Mouse (Mus musculus) urinary bladder, postnatal 25 days (tissue): Measurements from ENCODE around the gene Prcp.

Experiments
- DNase-seq: peaks from one replicate; pipeline ENCODE4 v3.0.0; 2022; ENCODE audit warnings: low spot score

Prcp gene

GRCm38 (mm10) chr7:92874116-92874675, at the start of gene Prcp, which contains the start of gene Ddias:
TSS of gene Prcp (plus strand) at chr7:92874470.
TSS of gene Ddias (minus strand) at chr7:92874247.
- peak; percentile 97 for DNase-seq

DNA sequence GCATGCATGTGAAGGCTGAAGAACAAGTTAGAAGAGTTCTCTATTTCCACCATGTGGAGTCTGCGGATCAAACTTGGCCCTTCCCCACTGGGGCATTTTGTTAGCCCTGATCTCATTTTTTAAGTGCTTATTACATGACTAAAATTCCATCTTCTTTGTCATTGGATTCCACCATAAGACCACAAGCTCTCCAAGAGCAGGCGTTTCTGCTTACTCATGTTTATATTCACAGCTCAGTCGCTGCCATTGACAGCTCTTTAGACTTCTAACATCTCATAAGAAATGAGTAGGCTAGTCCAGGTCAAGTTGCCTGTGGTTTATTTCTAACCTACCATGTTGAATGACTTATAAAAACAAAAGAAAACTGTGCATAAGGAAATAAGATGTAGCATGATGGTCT, 48.0 kb upstream of the Prcp start:
- no peak for DNase-seq

DNA sequence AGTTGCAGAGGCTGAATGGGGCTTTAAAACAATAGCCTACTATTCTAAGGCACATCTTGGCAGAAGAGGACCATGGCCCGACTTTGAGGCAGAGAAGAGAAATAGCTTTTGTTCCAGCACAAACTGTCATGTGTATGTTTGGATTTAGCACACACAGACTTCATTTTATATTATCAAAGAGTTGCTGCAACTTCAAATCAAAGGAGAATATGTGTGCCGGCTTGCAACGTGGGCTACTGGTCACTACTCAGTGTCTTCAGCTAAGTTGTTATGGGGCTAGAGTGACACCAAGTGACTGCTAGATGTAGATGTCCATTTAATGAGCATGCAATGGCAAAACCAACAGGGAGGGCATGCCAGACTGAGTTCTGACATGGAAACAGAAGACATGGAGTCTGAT, 46.3 kb upstream of the Prcp start:
- no peak for DNase-seq

DNA sequence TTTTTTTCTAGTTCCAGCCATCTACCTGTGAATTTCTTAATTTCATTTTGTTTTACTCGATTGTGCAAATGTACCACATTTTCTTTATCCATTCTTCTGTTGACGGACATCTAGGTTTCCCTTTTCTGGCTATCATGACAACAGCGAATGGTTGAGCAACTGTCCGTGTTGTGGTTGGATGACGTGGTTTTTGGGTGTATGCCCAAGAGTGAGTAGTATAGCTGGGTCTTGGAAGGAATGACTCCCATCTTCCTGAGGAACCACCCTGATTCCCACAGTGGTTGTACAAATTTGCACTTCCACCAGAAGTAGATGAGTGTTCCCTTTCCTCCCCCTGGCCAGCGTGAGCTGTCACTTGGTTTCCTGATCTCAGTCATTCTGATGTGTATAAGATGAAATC, 41.9 kb upstream of the Prcp start:
- DNase-seq: no peak

GRCm38 (mm10) chr7:92834391-92834790, 39.9 kb upstream of the Prcp start:
- no peak for DNase-seq

- no peak for DNase-seq
These were observed 37.8 kb upstream of the Prcp start for GRCm38 (mm10) chr7:92836447-92836846.

GRCm38 (mm10) chr7:92837226-92837625, 37.0 kb upstream of the Prcp start:
- DNase-seq: no peak

GRCm38 (mm10) chr7:92837907-92838306, 36.4 kb upstream of the Prcp start:
- DNase-seq: no peak

- DNase-seq: no peak
These were observed 32.0 kb upstream of the Prcp start for GRCm38 (mm10) chr7:92842254-92842653.

- DNase-seq: no peak
These were observed 26.0 kb upstream of the Prcp start for GRCm38 (mm10) chr7:92848246-92848645.

- DNase-seq: no peak
These were observed 7.7 kb upstream of the Prcp start for GRCm38 (mm10) chr7:92866526-92866925.

- DNase-seq: no peak
These were observed 4.1 kb upstream of the Prcp start for GRCm38 (mm10) chr7:92870161-92870560.

- DNase-seq: no peak
These were observed 2.7 kb upstream of the Prcp start for GRCm38 (mm10) chr7:92871596-92871995.

GRCm38 (mm10) chr7:92874761-92875408, 615 bp downstream of the Prcp start:
- peak; percentile 79 for DNase-seq

GRCm38 (mm10) chr7:92876066-92876465, 1.8 kb downstream of the Prcp start:
- DNase-seq: no peak

DNA sequence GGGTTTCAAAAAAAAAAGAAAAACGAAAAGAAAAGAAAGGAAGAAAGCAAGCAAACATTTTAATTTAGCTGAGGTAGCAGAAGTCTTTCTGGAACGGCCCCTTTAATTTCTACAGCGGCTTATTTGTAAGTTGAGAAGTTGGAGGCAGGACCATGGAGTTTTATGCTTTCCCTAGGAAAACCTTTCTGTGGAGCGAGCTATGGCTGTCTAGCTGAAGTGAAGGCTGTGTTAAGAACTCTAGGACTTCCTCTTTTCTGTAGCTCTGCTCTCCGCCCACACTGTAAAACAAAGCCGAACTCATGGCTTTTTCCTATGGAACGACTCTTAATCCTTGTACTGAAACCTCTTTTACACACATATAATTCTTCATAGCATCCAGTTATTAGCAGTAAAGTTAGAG, 2.3 kb downstream of the Prcp start:
- DNase-seq: no peak

DNA sequence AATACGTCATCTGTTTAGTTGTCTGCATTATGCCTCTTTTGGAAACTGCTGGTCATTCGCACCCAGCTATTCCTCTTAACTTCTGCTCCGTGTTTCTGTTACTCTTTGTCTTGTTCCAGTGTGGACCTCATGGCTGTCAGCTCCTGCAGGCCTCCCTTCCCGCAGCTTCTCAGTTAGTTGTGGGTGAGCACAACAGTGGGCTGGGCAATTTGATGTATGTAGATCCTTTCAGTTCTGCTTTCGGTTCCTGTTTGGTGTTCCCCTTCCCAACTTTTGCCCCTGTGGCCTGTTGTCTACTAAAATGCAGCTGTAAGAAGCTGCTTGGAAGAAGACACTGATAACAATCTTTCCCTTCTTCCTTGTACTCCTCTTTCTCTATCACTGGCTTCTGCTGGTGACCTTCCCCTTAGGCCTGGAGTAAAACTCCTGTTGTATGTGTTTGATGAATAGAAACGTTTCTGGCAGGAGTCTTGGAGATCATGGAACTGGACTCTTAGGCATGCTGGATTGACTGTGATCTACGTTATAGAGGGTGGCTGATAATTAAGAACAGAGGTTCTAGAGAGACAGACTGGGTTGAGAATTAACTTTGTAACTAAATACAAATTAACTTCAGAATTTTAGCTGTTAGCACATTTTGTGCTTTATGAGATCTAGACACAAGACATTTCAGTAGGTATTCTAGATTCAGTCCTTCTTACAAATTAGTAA, 4.5 kb downstream of the Prcp start:
- DNase-seq: no peak

DNA sequence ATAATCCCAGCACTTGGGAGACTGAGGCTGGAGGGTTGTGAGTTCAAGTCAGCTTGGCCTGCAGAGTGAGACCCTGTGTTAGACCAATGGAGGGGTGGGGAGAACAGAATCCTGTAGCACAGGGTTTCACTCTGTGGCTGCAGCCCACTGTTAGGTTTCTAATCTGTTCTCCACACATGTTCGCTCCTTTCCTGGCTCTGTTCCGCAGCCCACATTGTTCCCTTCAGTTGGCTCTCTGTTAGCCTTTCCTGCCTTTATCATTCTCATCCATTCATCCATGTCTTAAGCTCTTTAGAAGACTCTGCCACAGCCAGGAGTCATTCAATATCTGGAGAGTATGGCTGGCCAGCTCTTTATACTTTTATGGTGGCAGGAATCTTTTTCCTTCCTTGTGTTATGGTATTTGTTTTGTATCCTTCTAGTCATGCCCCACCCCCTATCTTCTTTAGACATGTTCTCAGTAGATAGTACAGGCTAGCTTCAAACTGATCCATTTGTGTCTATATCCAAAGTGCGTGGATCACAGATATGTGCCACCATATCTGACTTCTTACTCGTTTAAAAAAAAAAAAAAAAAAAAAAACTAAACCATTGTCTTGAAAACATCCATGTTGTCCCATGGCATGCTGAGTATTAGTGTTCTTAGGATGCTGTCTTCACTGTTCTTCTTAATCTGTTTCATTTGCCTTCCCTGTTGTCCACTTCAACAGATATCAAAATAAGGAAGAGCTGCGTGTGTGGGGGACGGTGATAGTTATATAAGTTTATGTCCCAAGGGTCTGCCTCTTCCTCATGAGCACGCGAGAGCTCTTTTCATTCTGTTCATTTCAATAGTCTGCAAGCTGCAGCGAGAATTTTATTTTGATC, 9.8 kb downstream of the Prcp start:
- DNase-seq: no peak

DNA sequence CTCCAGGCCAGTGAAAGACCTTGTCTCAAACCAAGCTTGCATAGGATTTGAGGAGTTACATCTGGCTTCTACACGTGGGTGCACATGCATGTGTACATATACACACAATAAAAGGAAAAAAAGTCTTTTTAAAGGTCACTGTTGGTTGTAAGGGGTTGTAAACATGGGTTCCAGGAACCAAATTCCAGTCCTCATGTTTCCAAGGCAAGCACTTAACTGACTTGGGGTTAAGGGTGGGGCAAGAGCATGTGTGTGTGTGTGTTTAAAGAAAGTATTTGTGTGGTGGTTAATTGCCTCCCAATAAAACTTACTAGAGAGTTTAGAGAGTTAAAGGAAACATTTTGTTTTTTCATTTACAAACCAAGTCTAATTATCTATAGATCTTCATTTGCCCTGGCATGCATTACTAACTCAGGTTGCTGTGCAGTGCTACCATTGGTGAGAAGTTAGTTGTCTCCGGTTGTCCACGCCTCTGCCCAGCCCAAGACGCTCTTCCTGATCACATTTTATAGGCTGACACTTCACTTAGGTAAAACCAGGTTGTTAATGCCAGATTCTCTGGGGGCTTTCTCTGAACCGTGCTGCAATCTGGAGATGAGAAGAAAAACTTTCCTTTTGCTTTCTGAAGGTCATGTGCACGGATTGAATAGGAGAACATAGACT, 10.9 kb downstream of the Prcp start:
- no peak for DNase-seq

- no peak for DNase-seq
These were observed 12.5 kb downstream of the Prcp start for GRCm38 (mm10) chr7:92886801-92887200.

DNA sequence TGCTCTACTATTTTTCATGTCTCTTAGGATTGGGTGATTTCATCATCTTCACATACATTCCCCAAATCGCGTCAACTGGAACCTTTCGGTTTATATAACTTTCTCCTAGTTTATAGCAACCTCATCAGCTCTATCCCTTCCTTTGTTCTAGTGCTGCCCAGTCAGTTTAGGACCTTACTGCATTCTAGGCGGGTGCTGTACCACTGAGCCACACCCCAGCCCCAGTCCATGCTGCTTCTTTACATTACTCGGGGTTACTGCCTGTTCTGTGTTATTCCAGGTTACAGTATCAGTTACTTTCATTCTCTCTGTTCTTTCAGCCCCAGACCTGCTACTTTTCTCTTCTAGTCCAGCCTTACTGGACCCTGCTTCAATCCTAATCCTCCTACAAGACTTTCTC, 13.0 kb downstream of the Prcp start:
- no peak for DNase-seq

DNA sequence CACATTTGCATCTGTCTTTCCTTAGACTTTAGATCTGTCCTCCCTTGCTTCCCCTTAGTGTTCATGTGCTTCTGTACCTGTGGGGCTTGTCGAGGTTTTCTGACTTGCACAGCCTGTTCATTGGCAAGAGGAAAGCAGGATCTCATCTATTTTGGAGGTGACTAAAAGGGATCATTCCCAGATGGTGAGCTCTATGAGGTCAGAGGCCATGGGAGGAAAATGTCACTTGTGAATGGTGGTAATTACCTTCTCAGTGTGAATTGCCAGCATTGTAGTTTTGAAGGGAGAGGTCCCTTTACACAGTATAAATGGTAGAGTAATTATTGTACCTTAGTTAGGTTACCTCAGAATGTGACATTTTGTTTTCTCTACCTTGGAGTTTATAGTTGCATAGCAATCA, 15.9 kb downstream of the Prcp start:
- DNase-seq: no peak
